Mouse (Mus musculus) forebrain, postnatal 0 days (tissue): Measurements from ENCODE around the gene Sema3e. TPM values are rescaled to one million over a fixed set of nuclear protein-coding genes. Genes with fewer than 3 reads are reported as not detected.

Experiments used
- ATAC-seq: fragments of 200-750 bp; cut with Nextera tagmentation; 2 replicates; pipeline ENCODE4 v1.8.0; 2017; ENCODE audit warnings: mild to moderate bottlenecking, moderate library complexity
- DNase-seq: peaks from one replicate; pipeline ENCODE4 v3.0.0-alpha.2; 2015
- H3K27ac ChIP-seq: fragments of 300-500 bp; sonication (generic); 2 replicates; pipeline ENCODE4 v1.5.1; 2014; ENCODE audit warnings: low read depth, mild to moderate bottlenecking, antibody characterized with exemption, low read length, moderate library complexity, mixed read lengths
- H3K27me3 ChIP-seq: fragments of 300-500 bp; sonication (generic); 2 replicates; pipeline ENCODE4 v1.6.1; 2014; ENCODE audit warnings: mild to moderate bottlenecking, low read length, mixed read lengths; ENCODE audit not compliant: insufficient read depth
- H3K36me3 ChIP-seq: fragments of 300-500 bp; sonication (generic); 2 replicates; pipeline ENCODE4 v1.6.1; 2014; ENCODE audit warnings: mild to moderate bottlenecking, moderate library complexity; ENCODE audit not compliant: insufficient read depth
- H3K4me1 ChIP-seq: fragments of 300-500 bp; sonication (generic); 2 replicates; pipeline ENCODE4 v1.6.1; 2014; ENCODE audit warnings: antibody characterized with exemption; ENCODE audit not compliant: insufficient read depth
- H3K4me2 ChIP-seq: fragments of 300-500 bp; sonication (generic); 2 replicates; pipeline ENCODE4 v1.6.1; 2014; ENCODE audit warnings: low read depth, mild to moderate bottlenecking, moderate library complexity
- H3K4me3 ChIP-seq: fragments of 300-500 bp; sonication (generic); 2 replicates; pipeline ENCODE4 v1.5.1; 2014; ENCODE audit warnings: low read depth, low read length, mixed read lengths
- H3K9ac ChIP-seq: fragments of 300-500 bp; sonication (generic); 2 replicates; pipeline ENCODE4 v1.6.1; 2014; ENCODE audit warnings: mild to moderate bottlenecking
- H3K9me3 ChIP-seq: fragments of 300-500 bp; sonication (generic); 2 replicates; pipeline ENCODE4 v1.6.1; 2016; ENCODE audit warnings: low read length
- CTCF ChIP-seq: sonication (generic); IDR thresholded peaks from 2 replicates; pipeline ENCODE4 v1.5.1; 2016; ENCODE audit warnings: antibody characterized with exemption, control low read depth, low read depth
- WGBS: fragments of 180-500 bp; shearing (Covaris S2); extraction: QIAGEN DNeasy Blood & Tissue Kit; methylation state at CpG from one replicate; pipeline ENCODE4 v1.1.7; 2014; 5-methylcytosine and 5-hydroxymethylcytosine counted together
- polyA plus RNA-seq: library from polyadenylated mRNA; unstranded; fragments of >200 nt; fragmentation: Nextera tagmentation; extraction: Ambion mirVana; gene quantifications from 2 replicates; pipeline ENCODE4 v1.2.1, GENCODE M21; 2015
- total RNA-seq: library from RNA; depleted of rRNA; stranded (reverse); fragments of >200 nt; gene quantifications from 2 replicates; pipeline ENCODE4 v1.2.3, GENCODE M21; 2014

Sema3e gene
- total and polyA plus RNA-seq, 2 experiments from 2014 or later = 3.9 to 4.6 TPM

DNA sequence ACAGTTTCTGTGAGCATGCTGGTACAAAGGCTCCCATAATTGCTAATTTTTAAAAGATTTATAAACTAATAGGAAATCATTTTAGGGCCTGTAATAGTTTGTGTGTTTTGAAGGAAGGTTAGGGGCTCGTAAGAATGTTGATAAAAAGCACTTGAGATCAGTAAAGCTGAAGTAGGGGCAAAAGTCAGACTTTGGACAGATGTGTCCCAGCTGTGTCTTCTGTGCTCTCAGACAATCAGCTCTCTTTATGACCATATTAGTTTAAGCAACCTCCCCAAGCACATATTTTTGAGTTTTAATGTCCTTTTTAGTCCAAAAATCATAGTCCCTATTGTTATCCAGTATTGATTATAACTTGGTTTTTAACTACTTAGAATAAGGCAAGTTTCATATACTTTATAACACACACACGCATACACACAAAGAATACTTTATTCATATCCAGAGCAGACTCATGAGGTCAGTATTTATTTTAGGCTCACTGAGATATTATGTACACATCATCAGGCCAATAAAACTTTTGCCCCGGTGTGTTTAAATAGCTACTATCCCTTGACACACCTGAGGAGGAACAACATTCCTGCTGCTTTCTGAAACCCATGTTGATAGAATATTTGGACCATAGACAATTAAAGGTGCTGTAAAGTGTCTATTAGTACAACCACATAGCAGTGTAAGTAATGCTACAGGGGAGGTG, 173.4 kb downstream of the Sema3e start:
- Histone ChIP-seq H3K27ac (no peak overlapping the region), H3K9me3 (no peaks in the 10 kb centered on the region), H3K4me2 (no peak overlapping the region), H3K4me3 (no peak overlapping the region), H3K4me1 (peaks cover 4% of the 10 kb centered on the region; the same call in 1 of the 2 replicates), H3K27me3 (no peaks in the 10 kb centered on the region), H3K36me3 (no peaks in the 10 kb centered on the region), H3K9ac (no peak overlapping the region)
- no peak for TF ChIP-seq CTCF
- DNase-seq = no peak
- 85% methylated on average over 3 of the region's 3 CpGs for WGBS
- no peak for ATAC-seq

DNA sequence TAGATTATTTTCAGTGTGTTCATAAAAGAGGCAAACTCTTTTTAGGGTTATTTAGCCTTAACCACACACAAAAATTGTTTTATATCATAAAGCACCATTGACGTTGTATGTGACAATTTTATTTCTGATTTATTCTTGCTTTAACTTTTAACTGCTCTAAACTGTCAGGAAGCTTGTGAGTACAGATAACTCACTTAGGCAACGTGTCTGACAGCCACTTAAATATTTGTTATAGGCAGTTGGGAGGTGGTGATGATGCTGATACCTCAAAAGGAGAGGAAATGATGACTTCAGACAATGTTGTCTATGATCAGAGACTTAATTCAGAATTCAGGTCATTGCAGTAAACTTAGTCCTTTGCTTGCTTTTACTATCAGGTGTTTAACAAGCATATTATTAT, 181.7 kb downstream of the Sema3e start:
- WGBS = 69% methylated on average over 2 of the region's 2 CpGs
- no peak overlapping the region for H3K4me2 ChIP-seq
- H3K4me1 ChIP-seq = no peaks in the 10 kb centered on the region
- H3K9me3 ChIP-seq = no peaks in the 10 kb centered on the region
- TF ChIP-seq CTCF = no peak
- H3K27me3 ChIP-seq = no peaks in the 10 kb centered on the region
- H3K27ac ChIP-seq = no peak overlapping the region
- DNase-seq (no peak), ATAC-seq (no peak)
- H3K36me3 ChIP-seq = no peaks in the 10 kb centered on the region
- H3K9ac ChIP-seq = no peak overlapping the region
- H3K4me3 ChIP-seq = no peak overlapping the region

DNA sequence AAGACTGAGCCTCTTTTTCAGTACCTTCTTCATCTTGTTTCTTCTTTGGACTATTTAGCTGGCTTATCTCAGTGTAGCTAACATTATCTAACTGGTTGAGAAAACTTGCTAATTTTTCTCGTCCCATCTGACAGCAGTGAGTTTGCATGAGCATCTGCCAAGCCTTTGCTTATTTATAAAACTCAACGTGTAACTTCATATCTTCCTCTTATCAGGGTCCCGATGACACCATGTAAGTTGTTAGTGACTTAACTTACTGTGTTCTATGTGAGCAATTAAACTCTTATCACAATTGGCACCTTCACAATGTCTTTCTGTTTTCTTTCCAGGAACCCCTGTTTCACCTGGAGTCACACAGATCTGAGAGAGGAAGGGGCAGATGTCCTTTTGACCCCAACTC, 184.9 kb downstream of the Sema3e start:
- DNase-seq = no peak
- 67% methylated on average over 3 of the region's 3 CpGs for WGBS
- H3K4me1 ChIP-seq = no peaks in the 10 kb centered on the region
- no peak overlapping the region for H3K27ac ChIP-seq
- H3K9me3 ChIP-seq = no peaks in the 10 kb centered on the region
- no peak overlapping the region for H3K4me3 ChIP-seq
- H3K4me2 ChIP-seq = no peak overlapping the region
- no peak for ATAC-seq
- H3K36me3 ChIP-seq = no peaks in the 10 kb centered on the region
- H3K9ac ChIP-seq = no peak overlapping the region
- H3K27me3 ChIP-seq = no peaks in the 10 kb centered on the region
- no peak for TF ChIP-seq CTCF

DNA sequence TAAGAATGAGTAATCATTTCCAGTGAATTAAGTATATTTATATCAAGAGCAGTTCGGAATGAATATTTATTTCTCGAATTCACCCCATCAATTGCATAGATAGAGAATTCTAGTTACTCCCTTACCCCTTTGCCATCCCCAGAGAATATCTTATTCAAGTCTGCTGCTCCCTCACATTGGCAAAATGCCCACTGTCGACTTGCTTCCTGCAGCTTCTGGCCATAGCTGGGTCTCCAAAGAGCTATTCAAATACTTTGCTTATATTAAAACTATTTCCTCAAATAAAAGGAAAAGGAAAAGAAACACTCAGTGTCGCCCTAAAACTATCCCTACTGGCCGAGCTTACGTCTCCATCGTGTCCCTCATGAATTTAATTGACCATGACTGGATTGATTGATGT, 191.1 kb downstream of the Sema3e start:
- H3K4me2 ChIP-seq = no peak overlapping the region
- H3K4me1 ChIP-seq = no peaks in the 10 kb centered on the region
- no peaks in the 10 kb centered on the region for H3K36me3 ChIP-seq
- no peak for ATAC-seq
- no peaks in the 10 kb centered on the region for H3K9me3 ChIP-seq
- DNase-seq = no peak
- no peak for TF ChIP-seq CTCF
- no peak overlapping the region for H3K27ac ChIP-seq
- no peaks in the 10 kb centered on the region for H3K27me3 ChIP-seq
- no peak overlapping the region for H3K4me3 ChIP-seq
- WGBS = 52% methylated on average over 7 of the region's 7 CpGs
- no peak overlapping the region for H3K9ac ChIP-seq

DNA sequence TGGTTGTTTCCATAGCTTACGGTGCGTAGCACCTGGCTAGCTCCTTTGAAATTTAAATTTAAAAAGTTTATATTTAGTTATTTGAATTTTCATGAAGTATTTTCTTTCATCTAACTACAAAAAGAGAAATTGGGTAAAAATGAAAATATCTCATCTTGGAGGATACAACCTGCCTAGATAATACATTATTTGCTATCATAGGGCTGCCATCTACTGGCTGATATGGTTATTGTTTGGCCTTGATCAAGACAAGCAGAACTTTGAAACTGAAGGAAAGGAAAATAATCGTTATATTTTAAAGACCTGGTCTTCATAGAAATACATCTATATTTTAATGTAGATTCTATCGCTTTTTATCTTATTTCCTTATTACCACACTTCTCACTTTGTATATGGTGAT, 193.6 kb downstream of the Sema3e start:
- no peaks in the 10 kb centered on the region for H3K36me3 ChIP-seq
- no peak overlapping the region for H3K4me3 ChIP-seq
- no peak overlapping the region for H3K4me2 ChIP-seq
- no peak overlapping the region for H3K27ac ChIP-seq
- TF ChIP-seq CTCF = peak; percentile 76
- H3K4me1 ChIP-seq = no peaks in the 10 kb centered on the region
- H3K27me3 ChIP-seq = no peaks in the 10 kb centered on the region
- DNase-seq = peak; percentile 74
- no peaks in the 10 kb centered on the region for H3K9me3 ChIP-seq
- peak; percentile 66; the same call in 1 of the 2 replicates for ATAC-seq
- H3K9ac ChIP-seq = no peak overlapping the region
- WGBS = 49% methylated on average over 4 of the region's 4 CpGs

DNA sequence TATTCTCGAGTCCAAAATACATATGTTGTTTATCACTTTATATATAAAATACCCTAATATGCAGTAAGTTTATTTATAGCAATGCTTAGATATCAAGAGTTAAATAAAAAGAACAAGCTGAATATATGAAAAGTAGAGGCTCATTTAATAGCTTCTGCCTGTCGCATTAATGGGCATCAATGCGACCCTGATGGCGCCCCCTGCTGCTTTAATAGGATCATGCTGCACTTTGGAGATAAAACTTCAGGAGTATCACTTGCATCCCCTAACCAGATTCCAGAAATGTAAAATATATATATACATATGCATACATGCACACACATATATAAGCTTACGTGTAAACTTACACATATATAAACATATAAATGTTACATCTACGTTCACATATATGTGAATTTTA, 199.4 kb downstream of the Sema3e start:
- H3K27me3 ChIP-seq = no peaks in the 10 kb centered on the region
- TF ChIP-seq CTCF = 0 out of 2 replicates have a peak, but pooled peaks have one; percentile 6
- H3K4me3 ChIP-seq = no peak overlapping the region
- DNase-seq (no peak), ATAC-seq (no peak)
- H3K27ac ChIP-seq = no peak overlapping the region
- no peaks in the 10 kb centered on the region for H3K9me3 ChIP-seq
- no peak overlapping the region for H3K4me2 ChIP-seq
- H3K4me1 ChIP-seq = no peaks in the 10 kb centered on the region
- H3K9ac ChIP-seq = no peak overlapping the region
- 91% methylated on average over 6 of the region's 6 CpGs for WGBS
- no peaks in the 10 kb centered on the region for H3K36me3 ChIP-seq

DNA sequence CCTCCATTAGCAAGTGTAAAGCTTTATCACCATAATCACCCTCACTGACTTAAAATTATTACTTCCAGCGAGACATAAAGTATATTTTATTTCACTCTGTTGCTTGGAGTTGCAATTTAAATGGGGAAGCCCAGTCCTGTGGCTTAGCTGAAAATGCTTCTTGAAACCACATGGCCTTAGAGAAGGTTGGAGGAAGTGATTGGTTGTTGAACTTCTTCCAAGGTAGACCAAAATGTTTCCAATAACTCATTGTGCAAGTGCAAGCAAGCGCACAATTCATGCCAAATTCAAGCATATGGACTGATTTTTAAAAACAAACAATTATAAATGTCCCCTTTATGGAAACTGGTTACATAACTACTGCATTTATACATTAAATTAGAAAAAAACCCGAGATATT, 206.0 kb downstream of the Sema3e start:
- H3K4me3 ChIP-seq = no peak overlapping the region
- DNase-seq = no peak
- H3K9me3 ChIP-seq = no peaks in the 10 kb centered on the region
- no peaks in the 10 kb centered on the region for H3K36me3 ChIP-seq
- no peak for ATAC-seq
- no peak overlapping the region for H3K27ac ChIP-seq
- no peak overlapping the region for H3K4me2 ChIP-seq
- no peak overlapping the region for H3K9ac ChIP-seq
- 69% methylated on average over 3 of the region's 3 CpGs for WGBS
- no peak for TF ChIP-seq CTCF
- no peaks in the 10 kb centered on the region for H3K4me1 ChIP-seq
- H3K27me3 ChIP-seq = no peaks in the 10 kb centered on the region
